8 mouse cellular contexts compared by ENCODE assay signal in genomic region chr5:89384204-89384603, GRCm38 (mm10).
DNase-seq lines count a peak whose midpoint lies in the region; ATAC-seq and TF ChIP-seq lines count a peak whose summit lies in the region.

No protein-coding gene starts in this region.

- H3K36me3 ChIP-seq in heart, embryonic 10.5 days = no peaks in the 10 kb centered on the region
- no peaks in the 10 kb centered on the region for H3K36me3 ChIP-seq in MEL (ENCODE audit: control insufficient read depth in 1 of 2, insufficient read depth in 2 of 2, low read length in 2 of 2)
- no peaks in the 10 kb centered on the region for H3K36me3 ChIP-seq in kidney, embryonic 16.5 days (ENCODE audit: insufficient read depth, low read length)

- no peak for TF ChIP-seq POLR2A in MEL (IDR thresholded peaks at IDR 0.05; ENCODE audit: control insufficient read depth in 1 of 2, insufficient read depth in 1 of 2, low read depth in 1 of 2, low read length in 2 of 2, poor library complexity in 1 of 2)
- TF ChIP-seq POLR2A in cortical plate, adult 2 months (IDR thresholded peaks at IDR 0.05; ENCODE audit: extremely low read depth, insufficient read depth, low read length) = no peak

- no peaks in the 10 kb centered on the region for H3K79me2 ChIP-seq in MEL (ENCODE audit: control insufficient read depth, insufficient read depth, low read length, poor library complexity)

- whole genome bisulfite sequencing in heart, embryonic 10.5 days = 41% methylated on average over 5 of the region's 5 CpGs
- 23% methylated on average over 5 of the region's 5 CpGs for WGBS in kidney, embryonic 16.5 days

- peak in 1 of 3 experiments; percentile 49; a peak in 2 of 6 replicates for TF ChIP-seq CTCF in MEL (IDR thresholded peaks at IDR 0.05 in 2 of 3, conservative IDR thresholded peaks at IDR 0.05 in 1 of 3; ENCODE audit: control insufficient read depth in 1 of 3, insufficient read depth in 1 of 3, low read depth in 2 of 3, low read length in 3 of 3, poor library complexity in 1 of 3, severe bottlenecking in 1 of 3)
- TF ChIP-seq CTCF in cortical plate, adult 2 months (IDR thresholded peaks at IDR 0.05; ENCODE audit: extremely low read depth, insufficient read depth, low read length) = peak; percentile 52

- peak; percentile 52 for TF ChIP-seq RAD21 in MEL (IDR thresholded peaks at IDR 0.05; ENCODE audit: low read depth, low read length)

- H3K9ac ChIP-seq in MEL (ENCODE audit: control insufficient read depth, low read depth, low read length, poor library complexity, severe bottlenecking) = no peak overlapping the region
- no peak overlapping the region for H3K9ac ChIP-seq in kidney, embryonic 16.5 days (replicated peaks; ENCODE audit: low read length)

- no peak overlapping the region for H3K4me3 ChIP-seq in heart, embryonic 10.5 days
- H3K4me3 ChIP-seq in MEL (ENCODE audit: control insufficient read depth in 1 of 2, insufficient read depth in 1 of 2, low read depth in 2 of 2, low read length in 2 of 2) = no peak overlapping the region
- H3K4me3 ChIP-seq in cortical plate, adult 2 months (ENCODE audit: insufficient read depth, low read length) = no peak overlapping the region
- H3K4me3 ChIP-seq in kidney, embryonic 16.5 days (ENCODE audit: low read length) = no peak overlapping the region

- H3K9me3 ChIP-seq in heart, embryonic 10.5 days = no peaks in the 10 kb centered on the region
- no peaks in the 10 kb centered on the region for H3K9me3 ChIP-seq in MEL (replicated peaks; ENCODE audit: insufficient read depth, low read length)
- H3K9me3 ChIP-seq in kidney, embryonic 16.5 days (ENCODE audit: low read length) = no peaks in the 10 kb centered on the region

- no peak overlapping the region for H3K27ac ChIP-seq in heart, embryonic 10.5 days
- H3K27ac ChIP-seq in MEL (ENCODE audit: control insufficient read depth, low read depth, low read length) = no peak overlapping the region
- no peak overlapping the region for H3K27ac ChIP-seq in cortical plate, adult 2 months (ENCODE audit: insufficient read depth, low read length)
- H3K27ac ChIP-seq in kidney, embryonic 16.5 days (ENCODE audit: low read length) = no peak overlapping the region

- intact Hi-C loops in heart, postnatal 10 days (cut with DNase I) = loop anchor here (1.0 to 5.0 kb wide), 4 partner anchors 392 to 593 kb away; no protein-coding TSS in a partner anchor
- intact Hi-C loops in gastrocnemius, postnatal 14 days (cut with DNase I; ENCODE audit: low total_unique reads) = loop anchor here (10.0 kb wide), 1 partner anchor 499 kb away; the partner anchor contains the start of gene Slc4a4

- H3K4me1 ChIP-seq in heart, embryonic 10.5 days = no peaks in the 10 kb centered on the region
- H3K4me1 ChIP-seq in MEL (ENCODE audit: control insufficient read depth in 1 of 2, insufficient read depth in 2 of 2, low read length in 2 of 2) = no peaks in the 10 kb centered on the region
- no peaks in the 10 kb centered on the region; the same call in 1 of the 2 replicates for H3K4me1 ChIP-seq in cortical plate, adult 2 months (ENCODE audit: control insufficient read depth, insufficient read depth, low read length)
- no peaks in the 10 kb centered on the region for H3K4me1 ChIP-seq in kidney, embryonic 16.5 days (ENCODE audit: insufficient read depth, low read length)

- H3K4me2 ChIP-seq in kidney, embryonic 16.5 days (replicated peaks; ENCODE audit: low read depth, low read length) = no peak overlapping the region

- DNase-seq in heart, postnatal 10 days = peak; percentile 18 to 28
- DNase-seq in heart, embryonic 10.5 days (ENCODE audit: low spot score) = no peak
- DNase-seq in MEL (ENCODE audit: low read depth, low spot score) = peak; percentile 9
- peak; percentile 50 for DNase-seq in naive thymus-derived CD4-positive, alpha-beta T cell, adult 2 months (ENCODE audit: low read depth)
- DNase-seq in adrenal gland, postnatal 10 days = no peak
- DNase-seq in gastrocnemius, postnatal 14 days = no peak

- no peaks in the 10 kb centered on the region for H3K27me3 ChIP-seq in heart, embryonic 10.5 days (ENCODE audit: insufficient read depth, poor library complexity, severe bottlenecking)
- H3K27me3 ChIP-seq in MEL (ENCODE audit: control insufficient read depth in 1 of 2, insufficient read depth in 2 of 2, low read length in 2 of 2) = no peaks in the 10 kb centered on the region
- H3K27me3 ChIP-seq in kidney, embryonic 16.5 days (ENCODE audit: insufficient read depth, low read length) = no peaks in the 10 kb centered on the region

- ATAC-seq in kidney, embryonic 16.5 days (ENCODE audit: low FRiP score, low TSS enrichment) = peak; percentile 27; the same call in 1 of the 2 replicates

- no peak for TF ChIP-seq EP300 in MEL (IDR thresholded peaks at IDR 0.05; ENCODE audit: low read depth in 1 of 2, low read length in 2 of 2)

TF ChIP-seq in MEL, 35 proteins besides CTCF, POLR2A, EP300 and RAD21:
- TF ChIP-seq SMC3 (IDR thresholded peaks at IDR 0.05; ENCODE audit: low read depth, low read length) = peak; percentile 49
- TF ChIP-seq NRF1 (IDR thresholded peaks at IDR 0.05; ENCODE audit: insufficient read depth, low read depth, low read length, poor library complexity, severe bottlenecking) = no peak
- TF ChIP-seq MXI1 (IDR thresholded peaks at IDR 0.05; ENCODE audit: low read depth, low read length) = no peak
- peak; percentile 27; the same call in 1 of the 2 replicates for TF ChIP-seq ZC3H11A (IDR thresholded peaks at IDR 0.05; ENCODE audit: low read depth, low read length)

Comparison
In these comparisons a context has a peak if more than half of its experiments do, and no peak if none do; other contexts are left out.
1. DNase-seq: peak in heart, postnatal 10 days (2 of 2), MEL (single experiment) and naive thymus-derived CD4-positive, alpha-beta T cell, adult 2 months (single experiment); none in heart, embryonic 10.5 days (single experiment), adrenal gland, postnatal 10 days (single experiment) and gastrocnemius, postnatal 14 days (single experiment).